Mouse (Mus musculus): ENCODE measurements around the gene Tmem37.

Tmem37 gene

DNA sequence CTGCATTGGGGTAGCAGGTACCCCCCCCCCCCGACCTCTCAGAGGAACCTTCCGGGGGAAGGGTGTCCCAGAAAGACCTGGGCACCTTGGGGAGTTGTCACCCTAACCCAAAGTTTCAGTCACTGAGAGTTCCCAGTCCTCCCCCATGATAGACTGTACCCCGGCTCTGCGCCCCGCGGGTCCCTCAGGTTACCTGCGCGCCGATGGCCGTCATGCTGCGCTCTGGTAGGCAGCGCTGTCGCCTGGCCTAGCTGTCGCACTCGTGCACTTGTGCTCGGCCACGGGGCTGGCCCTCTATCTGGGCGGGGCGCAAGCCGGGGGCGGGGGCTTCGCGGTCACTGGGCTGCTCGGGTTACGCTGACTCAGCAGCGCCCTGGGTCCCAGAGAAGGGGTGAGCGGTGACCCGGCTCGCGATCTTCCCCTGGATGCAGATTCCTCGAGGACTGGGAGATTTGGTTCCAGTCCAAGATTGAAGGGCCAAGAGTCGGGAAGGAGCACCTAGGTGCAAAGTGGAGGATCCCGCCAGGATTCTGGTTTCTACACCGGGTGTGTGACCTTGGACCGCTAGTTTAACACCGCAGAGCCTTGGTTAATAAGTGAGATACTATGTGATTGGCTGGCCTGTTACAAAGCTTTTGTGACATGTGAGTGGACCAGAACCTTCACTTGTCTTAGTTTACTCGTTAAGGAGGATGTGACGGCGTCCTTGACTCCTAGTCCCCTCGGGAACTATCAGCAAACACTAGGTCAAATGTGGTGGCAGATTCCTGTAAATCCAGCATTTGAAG lies at the start of gene Tmem37:
Gene Tmem37 (minus strand): TSS at position 556 of the 788 bp plus-strand sequence.
- H3K27me3 ChIP-seq (ENCODE audit: insufficient read depth, low read length) = peaks cover 22% of the 10 kb centered on the region
- peak within 1 kb of the TSS; percentile 68 for H3K4me3 ChIP-seq (replicated peaks; ENCODE audit: low read length)
- no peak for TF ChIP-seq POU5F1 (IDR thresholded peaks at IDR 0.05; ENCODE audit: borderline replicate concordance, low read length)
- H3K9me3 ChIP-seq (ENCODE audit: low read length) = no peaks in the 10 kb centered on the region
- H3K4me1 ChIP-seq (replicated peaks; ENCODE audit: low read depth, low read length) = peaks cover 83% of the 10 kb centered on the region
- H3K36me3 ChIP-seq (ENCODE audit: insufficient read depth, low read length) = no peaks in the 10 kb centered on the region

DNA sequence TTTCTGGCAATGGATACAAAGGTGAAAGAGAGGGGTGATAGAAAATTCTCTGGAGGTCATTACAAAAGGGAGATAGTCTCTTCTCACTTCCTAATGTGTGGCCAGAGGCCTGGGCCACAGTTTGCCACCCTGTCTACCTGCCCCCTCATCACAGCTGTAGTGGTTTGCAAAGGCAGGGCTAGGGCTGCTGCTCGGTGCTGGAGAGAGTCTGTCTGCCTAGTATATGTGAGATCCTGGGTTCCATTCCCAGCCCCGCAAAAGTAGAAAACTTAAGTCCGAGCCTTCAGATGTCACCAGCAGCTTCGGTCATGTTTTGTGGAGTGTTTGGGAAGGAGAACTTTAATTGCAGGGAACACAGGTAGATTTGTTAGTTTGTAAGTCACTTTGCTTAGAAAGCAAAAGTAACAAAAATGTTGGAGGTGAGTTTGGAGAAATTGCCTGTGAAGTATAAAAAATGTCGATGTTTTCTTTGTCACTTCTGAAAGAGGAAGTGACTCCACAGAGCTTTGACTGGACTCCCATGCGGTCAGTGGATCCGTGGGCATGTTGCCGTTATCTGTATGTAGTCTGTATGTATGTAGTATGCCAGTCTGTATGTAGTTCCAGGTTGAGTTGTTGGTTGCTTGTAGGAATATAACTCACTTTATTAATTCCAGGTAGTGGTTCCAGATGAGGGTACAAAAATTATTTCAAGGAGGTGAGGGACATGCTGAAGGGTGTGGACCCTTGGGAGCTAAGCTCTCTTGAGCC lies 48.9 kb upstream of the Tmem37 start:
- H3K4me3 ChIP-seq (replicated peaks; ENCODE audit: low read length) = peak overlapping the region; percentile 87; the same call in 1 of the 2 replicates
- no peaks in the 10 kb centered on the region for H3K9me3 ChIP-seq (ENCODE audit: low read length)
- peaks cover 57% of the 10 kb centered on the region for H3K4me1 ChIP-seq (replicated peaks; ENCODE audit: low read depth, low read length)
- TF ChIP-seq NANOG (IDR thresholded peaks at IDR 0.05; ENCODE audit: borderline replicate concordance, low read length) (no peak), CTCF (conservative IDR thresholded peaks at IDR 0.05; ENCODE audit: low read length) (no peak), POU5F1 (IDR thresholded peaks at IDR 0.05; ENCODE audit: borderline replicate concordance, low read length) (no peak)
- peaks cover 20% of the 10 kb centered on the region for H3K36me3 ChIP-seq (ENCODE audit: insufficient read depth, low read length)
- H3K27me3 ChIP-seq (ENCODE audit: insufficient read depth, low read length) = no peaks in the 10 kb centered on the region

DNA sequence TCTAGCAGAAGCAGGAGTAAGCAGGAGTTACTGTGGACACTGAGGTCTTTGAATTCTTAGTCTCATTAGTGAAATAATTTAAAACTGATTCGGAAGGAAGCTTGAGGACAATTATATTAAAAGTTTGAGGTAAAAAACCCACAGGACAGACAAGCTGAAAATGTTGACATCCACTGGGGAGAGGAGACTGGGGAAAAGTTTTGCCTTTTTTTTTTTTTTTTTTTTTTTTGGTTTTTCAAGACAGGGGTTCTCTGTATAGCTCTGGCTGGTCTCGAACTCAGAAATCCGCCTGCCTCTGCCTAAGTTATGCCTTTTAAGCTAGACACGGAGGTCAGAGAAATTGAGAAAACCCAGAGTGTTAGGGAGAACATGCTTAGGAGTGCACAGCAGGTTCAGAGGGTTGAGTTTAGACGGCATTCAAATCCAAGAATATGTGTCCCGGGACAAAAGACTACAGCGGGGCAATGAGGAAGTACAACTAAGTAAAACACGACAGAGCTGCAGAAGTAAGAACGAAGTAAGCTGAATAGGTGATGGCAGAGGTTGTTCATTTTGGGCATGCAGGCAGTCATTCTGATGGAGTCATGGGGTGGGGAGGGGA lies 48.2 kb upstream of the Tmem37 start:
- peaks cover 63% of the 10 kb centered on the region for H3K4me1 ChIP-seq (replicated peaks; ENCODE audit: low read depth, low read length)
- H3K4me3 ChIP-seq (replicated peaks; ENCODE audit: low read length) = peak overlapping the region; percentile 87
- H3K9me3 ChIP-seq (ENCODE audit: low read length) = no peaks in the 10 kb centered on the region
- TF ChIP-seq CTCF (conservative IDR thresholded peaks at IDR 0.05; ENCODE audit: low read length) (no peak), POU5F1 (IDR thresholded peaks at IDR 0.05; ENCODE audit: borderline replicate concordance, low read length) (no peak), NANOG (IDR thresholded peaks at IDR 0.05; ENCODE audit: borderline replicate concordance, low read length) (no peak)
- peaks cover 23% of the 10 kb centered on the region for H3K36me3 ChIP-seq (ENCODE audit: insufficient read depth, low read length)
- H3K27me3 ChIP-seq (ENCODE audit: insufficient read depth, low read length) = no peaks in the 10 kb centered on the region

DNA sequence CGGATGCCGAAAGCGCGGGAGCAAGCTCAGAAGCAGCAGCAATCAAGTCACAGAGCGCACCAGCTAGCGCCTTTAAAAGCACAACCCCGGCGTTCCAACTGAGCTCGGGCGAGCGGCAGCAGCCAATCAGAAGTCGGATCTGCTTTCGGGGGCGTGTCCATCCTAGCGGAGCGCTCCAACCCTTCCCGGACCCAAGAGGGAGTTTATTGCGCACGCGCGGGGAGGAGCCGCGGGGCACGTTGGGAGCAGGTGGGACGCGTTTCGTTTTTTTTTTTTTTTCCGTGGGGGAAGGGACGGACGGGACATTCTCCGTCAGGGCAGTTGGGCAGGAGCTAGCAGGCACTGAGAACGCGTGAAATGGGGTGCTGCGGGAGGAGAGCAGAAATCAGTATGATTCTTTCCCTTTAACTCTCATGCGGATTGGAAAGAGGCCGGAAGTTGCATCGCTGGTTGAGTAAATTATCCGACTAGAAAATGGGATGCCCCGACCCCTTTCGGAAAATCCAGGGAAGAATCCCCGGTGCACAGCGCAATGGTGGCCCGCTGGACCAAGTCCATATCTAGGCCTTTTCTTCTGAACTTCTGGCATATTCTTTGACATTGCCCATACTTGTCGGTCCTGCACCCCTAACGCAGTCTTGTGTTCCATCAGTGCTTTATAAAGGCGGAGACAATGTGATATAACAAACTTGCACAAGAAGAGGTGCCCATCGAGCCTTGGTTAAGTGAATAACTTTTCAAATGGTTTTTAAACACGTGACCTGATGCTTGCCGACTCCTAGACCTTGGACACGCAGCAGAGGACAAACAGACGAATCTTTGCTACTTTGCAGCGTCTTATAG lies 47.3 kb upstream of the Tmem37 start, which contains the start of the genes Dbi and 3110009E18Rik:
Gene Dbi (minus strand): TSS at position 110 of the 843 bp plus-strand sequence.
Gene 3110009E18Rik (plus strand): TSS at position 219 of the 843 bp plus-strand sequence.
- peak within 1 kb of the TSS; percentile 87 for H3K4me3 ChIP-seq (replicated peaks; ENCODE audit: low read length)
- no peaks in the 10 kb centered on the region for H3K9me3 ChIP-seq (ENCODE audit: low read length)
- no peaks in the 10 kb centered on the region for H3K27me3 ChIP-seq (ENCODE audit: insufficient read depth, low read length)
- peaks cover 31% of the 10 kb centered on the region for H3K36me3 ChIP-seq (ENCODE audit: insufficient read depth, low read length)
- TF ChIP-seq NANOG (IDR thresholded peaks at IDR 0.05; ENCODE audit: borderline replicate concordance, low read length) = no peak
- TF ChIP-seq CTCF (conservative IDR thresholded peaks at IDR 0.05; ENCODE audit: low read length) = no peak
- TF ChIP-seq POU5F1 (IDR thresholded peaks at IDR 0.05; ENCODE audit: borderline replicate concordance, low read length) = no peak
- peaks cover 57% of the 10 kb centered on the region for H3K4me1 ChIP-seq (replicated peaks; ENCODE audit: low read depth, low read length)

DNA sequence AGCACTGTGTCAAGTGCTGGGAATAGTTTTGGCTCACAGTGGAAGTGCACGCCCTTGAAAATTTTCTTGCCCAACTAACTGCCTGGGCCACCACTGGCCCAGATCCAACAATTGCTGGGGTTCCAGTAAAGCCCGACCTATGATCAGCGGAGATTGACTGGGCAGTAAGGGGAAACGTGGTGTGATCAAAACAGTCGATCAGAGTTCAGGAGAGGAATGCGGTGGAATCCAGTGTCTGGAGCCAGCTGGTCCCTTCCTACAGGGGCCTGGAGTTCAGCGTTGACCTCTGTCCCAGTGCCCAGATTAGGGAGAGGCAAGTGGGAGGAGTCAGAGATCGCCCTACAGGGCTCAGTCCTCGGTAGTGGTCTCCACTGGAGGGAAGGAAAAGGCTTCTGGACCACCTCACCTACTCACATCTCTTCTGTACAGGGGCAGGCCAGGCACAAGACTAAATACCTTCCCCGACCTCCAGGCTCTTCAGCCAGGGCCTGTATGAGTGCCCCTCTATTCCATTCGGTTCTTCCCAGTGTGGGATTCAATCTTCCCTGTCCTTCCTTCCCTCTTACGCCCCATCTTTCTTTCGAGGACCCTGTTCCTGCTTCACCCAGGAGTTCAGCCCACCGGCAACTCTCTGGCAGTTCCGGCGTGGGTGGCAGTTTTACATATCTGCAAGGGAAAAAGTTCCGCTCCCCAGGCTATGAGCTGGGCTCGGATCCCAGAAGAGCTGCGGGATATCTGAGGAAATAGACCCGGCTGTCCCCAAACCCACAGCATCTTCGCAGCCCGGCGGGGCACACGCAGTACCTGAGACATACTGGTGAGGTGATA lies 46.5 kb upstream of the Tmem37 start:
- TF ChIP-seq NANOG (IDR thresholded peaks at IDR 0.05; ENCODE audit: borderline replicate concordance, low read length) (no peak), CTCF (conservative IDR thresholded peaks at IDR 0.05; ENCODE audit: low read length) (no peak), POU5F1 (IDR thresholded peaks at IDR 0.05; ENCODE audit: borderline replicate concordance, low read length) (no peak)
- Histone ChIP-seq H3K4me1 (replicated peaks; ENCODE audit: low read depth, low read length) (peaks cover 57% of the 10 kb centered on the region), H3K36me3 (ENCODE audit: insufficient read depth, low read length) (peaks cover 39% of the 10 kb centered on the region), H3K4me3 (replicated peaks; ENCODE audit: low read length) (peak overlapping the region; percentile 87), H3K27me3 (ENCODE audit: insufficient read depth, low read length) (no peaks in the 10 kb centered on the region), H3K9me3 (ENCODE audit: low read length) (no peaks in the 10 kb centered on the region)

DNA sequence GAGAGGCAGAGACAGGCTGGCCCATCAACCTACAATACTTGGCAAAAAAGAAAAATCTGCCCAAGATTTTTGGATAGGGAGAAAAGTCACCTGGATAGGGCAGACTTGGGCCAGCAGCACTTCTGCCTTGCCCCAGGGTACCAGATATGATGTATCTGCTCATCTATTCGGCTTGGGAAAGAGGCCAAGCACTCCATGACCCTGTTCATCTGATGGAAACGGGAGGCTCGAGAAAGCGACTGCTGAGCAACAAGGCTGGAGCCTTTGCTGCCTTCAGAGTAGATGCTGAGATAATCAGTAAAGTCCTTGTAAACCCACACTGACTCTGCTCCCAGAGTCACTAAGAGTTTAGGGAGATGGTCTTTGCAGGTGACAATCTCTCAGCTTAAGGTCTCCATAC lies 45.5 kb upstream of the Tmem37 start:
- Histone ChIP-seq H3K9me3 (ENCODE audit: low read length) (peaks cover 5% of the 10 kb centered on the region), H3K36me3 (ENCODE audit: insufficient read depth, low read length) (peaks cover 49% of the 10 kb centered on the region), H3K4me1 (replicated peaks; ENCODE audit: low read depth, low read length) (peaks cover 58% of the 10 kb centered on the region), H3K27me3 (ENCODE audit: insufficient read depth, low read length) (no peaks in the 10 kb centered on the region), H3K4me3 (replicated peaks; ENCODE audit: low read length) (no peak overlapping the region)
- TF ChIP-seq CTCF (conservative IDR thresholded peaks at IDR 0.05; ENCODE audit: low read length) (no peak), NANOG (IDR thresholded peaks at IDR 0.05; ENCODE audit: borderline replicate concordance, low read length) (no peak), POU5F1 (IDR thresholded peaks at IDR 0.05; ENCODE audit: borderline replicate concordance, low read length) (no peak)

DNA sequence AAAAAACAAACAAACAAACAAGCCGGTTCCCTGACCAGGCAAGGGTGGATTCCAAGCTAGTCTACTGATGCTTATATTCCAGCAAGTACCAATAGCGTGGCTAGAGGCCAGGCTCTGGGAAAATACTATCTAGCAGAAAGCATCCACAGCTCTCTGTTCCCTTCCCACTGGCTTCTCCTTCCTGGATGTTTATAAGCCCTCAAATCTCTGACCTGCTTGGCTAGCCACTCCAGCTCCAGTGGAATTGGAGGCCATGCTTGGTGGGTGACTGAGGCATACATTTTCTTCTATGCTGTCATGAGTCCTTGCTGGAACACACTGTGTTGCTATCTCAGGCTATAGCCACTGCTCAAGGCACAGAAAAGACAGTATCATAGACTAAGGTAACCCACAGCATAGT lies 45.0 kb upstream of the Tmem37 start:
- H3K4me1 ChIP-seq (replicated peaks; ENCODE audit: low read depth, low read length) = peaks cover 58% of the 10 kb centered on the region
- peaks cover 8% of the 10 kb centered on the region for H3K9me3 ChIP-seq (ENCODE audit: low read length)
- TF ChIP-seq CTCF (conservative IDR thresholded peaks at IDR 0.05; ENCODE audit: low read length) (no peak), POU5F1 (IDR thresholded peaks at IDR 0.05; ENCODE audit: borderline replicate concordance, low read length) (no peak), NANOG (IDR thresholded peaks at IDR 0.05; ENCODE audit: borderline replicate concordance, low read length) (no peak)
- H3K36me3 ChIP-seq (ENCODE audit: insufficient read depth, low read length) = peaks cover 54% of the 10 kb centered on the region
- H3K4me3 ChIP-seq (replicated peaks; ENCODE audit: low read length) = no peak overlapping the region
- no peaks in the 10 kb centered on the region for H3K27me3 ChIP-seq (ENCODE audit: insufficient read depth, low read length)

All from E14TG2a.4 (cell line).